Comparison of ENCODE assay signal across 8 mouse cellular contexts in the genomic region with DNA sequence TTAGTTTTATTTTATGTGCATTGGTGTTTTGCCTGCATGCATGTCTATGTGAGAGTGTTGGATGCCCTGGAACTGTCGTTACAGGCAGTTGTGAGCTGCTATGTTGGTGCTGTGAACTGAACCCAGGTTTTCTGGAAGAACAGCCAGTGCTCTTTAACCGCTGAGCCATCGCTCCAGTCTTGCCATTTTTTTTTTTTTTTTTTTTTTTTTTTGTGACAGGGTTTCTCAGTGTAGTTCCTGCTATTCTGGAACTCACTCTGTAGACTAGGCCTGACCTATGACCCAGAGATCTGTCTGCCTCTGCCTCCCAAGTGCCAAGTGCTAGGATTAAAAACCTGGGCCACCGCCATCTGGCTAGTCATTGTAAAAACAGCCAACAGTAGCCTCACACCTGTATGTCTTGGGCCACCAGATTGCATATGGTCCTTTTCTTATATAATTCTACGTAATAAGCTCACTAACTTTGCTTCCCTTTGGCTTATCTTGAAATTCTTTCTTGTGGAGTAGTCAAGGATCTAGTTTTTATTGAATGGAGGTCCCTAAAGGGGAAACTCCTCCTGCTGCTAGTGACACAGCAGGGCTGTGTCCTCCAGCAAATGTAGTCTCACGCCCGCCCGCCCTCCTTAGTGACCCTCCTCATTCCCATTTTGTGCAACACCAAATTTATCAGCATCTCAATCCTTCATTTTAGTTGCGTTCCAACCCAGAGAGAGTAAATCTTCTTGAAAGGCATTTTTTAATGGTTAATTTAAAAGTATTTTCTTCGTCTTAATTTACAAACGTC. TPM values are rescaled to one million over a fixed set of nuclear protein-coding genes. Genes with fewer than 3 reads are reported as not detected.
DNase-seq lines count a peak whose midpoint lies in the region; ATAC-seq and TF ChIP-seq lines count a peak whose summit lies in the region.

No protein-coding gene starts in this region.

- no peak for ATAC-seq in lung, embryonic 14.5 days (ENCODE audit: insufficient read depth)
- no peak for ATAC-seq in embryonic facial prominence, embryonic 13.5 days (ENCODE audit: insufficient number of reproducible peaks, insufficient read depth, low FRiP score, low TSS enrichment, low read depth)
- no peak for ATAC-seq in intestine, embryonic 15.5 days

- H3K79me2 ChIP-seq in myocyte (ENCODE audit: control insufficient read depth, insufficient read depth): no peaks in the 10 kb centered on the region

- H3K4me3 ChIP-seq in lung, embryonic 14.5 days (ENCODE audit: low read depth, low read length): peak overlapping the region; percentile 23; the same call in 1 of the 2 replicates
- 0 out of 2 replicates have a peak overlapping the region, but pooled peaks have one; percentile 38 for H3K4me3 ChIP-seq in embryonic facial prominence, embryonic 13.5 days
- no peak overlapping the region for H3K4me3 ChIP-seq in intestine, embryonic 15.5 days (replicated peaks)
- peak overlapping the region; percentile 2 for H3K4me3 ChIP-seq in myocyte

- H3K4me1 ChIP-seq in lung, embryonic 14.5 days (ENCODE audit: insufficient read depth): 0 out of 2 replicates have a peak, but pooled peaks cover 3% of the 10 kb centered on the region
- H3K4me1 ChIP-seq in embryonic facial prominence, embryonic 13.5 days: peaks cover 12% of the 10 kb centered on the region
- H3K4me1 ChIP-seq in intestine, embryonic 15.5 days (replicated peaks): peaks cover 15% of the 10 kb centered on the region

- TF ChIP-seq POLR2A in myocyte (IDR thresholded peaks at IDR 0.05; ENCODE audit: insufficient read length, low read depth): no peak

- H3K27me3 ChIP-seq in lung, embryonic 14.5 days (ENCODE audit: insufficient read depth, low read length): no peaks in the 10 kb centered on the region
- no peaks in the 10 kb centered on the region for H3K27me3 ChIP-seq in embryonic facial prominence, embryonic 13.5 days
- no peaks in the 10 kb centered on the region for H3K27me3 ChIP-seq in intestine, embryonic 15.5 days (replicated peaks)
- no peaks in the 10 kb centered on the region for H3K27me3 ChIP-seq in myocyte (ENCODE audit: control insufficient read depth, insufficient read depth, insufficient read length)

- no peaks in the 10 kb centered on the region for H3K9me3 ChIP-seq in lung, embryonic 14.5 days (ENCODE audit: low read depth, low read length)
- no peaks in the 10 kb centered on the region for H3K9me3 ChIP-seq in embryonic facial prominence, embryonic 13.5 days
- no peaks in the 10 kb centered on the region for H3K9me3 ChIP-seq in intestine, embryonic 15.5 days

- WGBS in lung, embryonic 14.5 days: 51% methylated on average over 11 of the region's 11 CpGs
- WGBS in embryonic facial prominence, embryonic 13.5 days: 72% methylated on average over 11 of the region's 11 CpGs
- 61% methylated on average over 11 of the region's 11 CpGs for WGBS in intestine, embryonic 15.5 days

- peak overlapping the region; percentile 57 for H3K4me2 ChIP-seq in lung, embryonic 14.5 days
- H3K4me2 ChIP-seq in embryonic facial prominence, embryonic 13.5 days: peak overlapping the region; percentile 56
- peak overlapping the region; percentile 55 for H3K4me2 ChIP-seq in intestine, embryonic 15.5 days (replicated peaks)
- H3K4me2 ChIP-seq in myocyte (ENCODE audit: low read depth): peak overlapping the region; percentile 64

- H3K27ac ChIP-seq in lung, embryonic 14.5 days (ENCODE audit: low read depth): peak overlapping the region; percentile 95
- peak overlapping the region; percentile 87 for H3K27ac ChIP-seq in embryonic facial prominence, embryonic 13.5 days
- H3K27ac ChIP-seq in intestine, embryonic 15.5 days: peak overlapping the region; percentile 93

- no peak for TF ChIP-seq CTCF in lung, embryonic 14.5 days (IDR thresholded peaks at IDR 0.05; ENCODE audit: low read depth)

- H3K36me3 ChIP-seq in lung, embryonic 14.5 days (ENCODE audit: insufficient read depth): no peaks in the 10 kb centered on the region
- H3K36me3 ChIP-seq in embryonic facial prominence, embryonic 13.5 days: no peaks in the 10 kb centered on the region
- no peaks in the 10 kb centered on the region for H3K36me3 ChIP-seq in intestine, embryonic 15.5 days
- H3K36me3 ChIP-seq in myocyte (ENCODE audit: control insufficient read depth, insufficient read depth): no peaks in the 10 kb centered on the region

- peak; percentile 63 for DNase-seq in lung, embryonic 14.5 days
- no peak for DNase-seq in lung, postnatal 14 days
- DNase-seq in urinary bladder, adult 18-20 months (ENCODE audit: low spot score in 2 of 2): no peak
- DNase-seq in adrenal gland, postnatal 14 days: no peak
- no peak for DNase-seq in testis, postnatal 14 days (ENCODE audit: low spot score)

- no peak overlapping the region for H3ac ChIP-seq in myocyte (ENCODE audit: control insufficient read depth, insufficient read length)

- H3K9ac ChIP-seq in lung, embryonic 14.5 days: peak overlapping the region; percentile 40; the same call in 1 of the 2 replicates
- no peak overlapping the region for H3K9ac ChIP-seq in embryonic facial prominence, embryonic 13.5 days
- H3K9ac ChIP-seq in intestine, embryonic 15.5 days: no peak overlapping the region

TF ChIP-seq in myocyte, 11 proteins besides CTCF, POLR2A, EP300 and RAD21:
- TF ChIP-seq MYOG (IDR thresholded peaks at IDR 0.05; ENCODE audit: control insufficient read depth in 1 of 3, insufficient read depth in 1 of 3, insufficient read length in 2 of 3, low read depth in 2 of 3) (no peak), POLR2AphosphoS2 (IDR thresholded peaks at IDR 0.05; ENCODE audit: insufficient read length, low read depth) (no peak)

RNA-seq across cellular contexts. Expression of a gene that starts 12.2 kb away (rescaled TPM):
- polyA plus RNA-seq in lung, embryonic 14.5 days (2014; fragmentation: Nextera tagmentation; extraction: Ambion mirVana): 38.5 and 40.5 TPM in 2 replicates
- 31.0 and 31.1 TPM in 2 replicates for polyA plus RNA-seq in embryonic facial prominence, embryonic 13.5 days (2015; fragmentation: Nextera tagmentation; extraction: Ambion mirVana)
- 28.6 and 29.8 TPM in 2 replicates for polyA plus RNA-seq in intestine, embryonic 15.5 days (2015; fragmentation: Nextera tagmentation; extraction: Ambion mirVana)
- 24.2 TPM for polyA plus RNA-seq in myocyte (2012; fragmentation: generic; extraction: Trizol)
- total RNA-seq in adrenal gland, postnatal 14 days (2021): 59.5 and 62.4 TPM in 2 replicates

RNA-seq across cellular contexts. Expression of a gene that starts 20.1 kb away (rescaled TPM):
- 17.8 and 19.3 TPM in 2 replicates for polyA plus RNA-seq in lung, embryonic 14.5 days (2014; fragmentation: Nextera tagmentation; extraction: Ambion mirVana)
- 2.8 and 5.0 TPM in 2 replicates for polyA plus RNA-seq in embryonic facial prominence, embryonic 13.5 days (2015; fragmentation: Nextera tagmentation; extraction: Ambion mirVana)
- 5.7 and 6.2 TPM in 2 replicates for polyA plus RNA-seq in intestine, embryonic 15.5 days (2015; fragmentation: Nextera tagmentation; extraction: Ambion mirVana)
- 0.22 TPM for polyA plus RNA-seq in myocyte (2012; fragmentation: generic; extraction: Trizol)
- total RNA-seq in adrenal gland, postnatal 14 days (2021): 120 and 132 TPM in 2 replicates

RNA-seq across cellular contexts. Expression of a gene that starts 30.3 kb away (rescaled TPM):
- 232 and 240 TPM in 2 replicates for polyA plus RNA-seq in lung, embryonic 14.5 days (2014; fragmentation: Nextera tagmentation; extraction: Ambion mirVana)
- 265 and 286 TPM in 2 replicates for polyA plus RNA-seq in embryonic facial prominence, embryonic 13.5 days (2015; fragmentation: Nextera tagmentation; extraction: Ambion mirVana)
- polyA plus RNA-seq in intestine, embryonic 15.5 days (2015; fragmentation: Nextera tagmentation; extraction: Ambion mirVana): 146 and 157 TPM in 2 replicates
- polyA plus RNA-seq in myocyte (2012; fragmentation: generic; extraction: Trizol): 50.4 TPM
- total RNA-seq in adrenal gland, postnatal 14 days (2021): 54.7 and 66.2 TPM in 2 replicates

RNA-seq across cellular contexts. Expression of a gene that starts 45.2 kb away (rescaled TPM):
- 68.0 and 74.7 TPM in 2 replicates for polyA plus RNA-seq in lung, embryonic 14.5 days (2014; fragmentation: Nextera tagmentation; extraction: Ambion mirVana)
- 85.5 and 100 TPM in 2 replicates for polyA plus RNA-seq in embryonic facial prominence, embryonic 13.5 days (2015; fragmentation: Nextera tagmentation; extraction: Ambion mirVana)
- 69.8 and 74.0 TPM in 2 replicates for polyA plus RNA-seq in intestine, embryonic 15.5 days (2015; fragmentation: Nextera tagmentation; extraction: Ambion mirVana)
- polyA plus RNA-seq in myocyte (2012; fragmentation: generic; extraction: Trizol): 33.7 TPM
- 46.1 and 49.2 TPM in 2 replicates for total RNA-seq in adrenal gland, postnatal 14 days (2021)

RNA-seq across cellular contexts. Expression of a gene that starts 55.9 kb away (rescaled TPM):
- polyA plus RNA-seq in lung, embryonic 14.5 days (2014; fragmentation: Nextera tagmentation; extraction: Ambion mirVana): 18.4 and 19.1 TPM in 2 replicates
- polyA plus RNA-seq in embryonic facial prominence, embryonic 13.5 days (2015; fragmentation: Nextera tagmentation; extraction: Ambion mirVana): 39.6 and 44.3 TPM in 2 replicates
- polyA plus RNA-seq in intestine, embryonic 15.5 days (2015; fragmentation: Nextera tagmentation; extraction: Ambion mirVana): 10.6 and 12.4 TPM in 2 replicates
- polyA plus RNA-seq in myocyte (2012; fragmentation: generic; extraction: Trizol): 3.4 TPM
- 73.1 and 86.4 TPM in 2 replicates for total RNA-seq in adrenal gland, postnatal 14 days (2021)
